Mouse (Mus musculus): ENCODE data around the gene Pdyn.

DNA sequence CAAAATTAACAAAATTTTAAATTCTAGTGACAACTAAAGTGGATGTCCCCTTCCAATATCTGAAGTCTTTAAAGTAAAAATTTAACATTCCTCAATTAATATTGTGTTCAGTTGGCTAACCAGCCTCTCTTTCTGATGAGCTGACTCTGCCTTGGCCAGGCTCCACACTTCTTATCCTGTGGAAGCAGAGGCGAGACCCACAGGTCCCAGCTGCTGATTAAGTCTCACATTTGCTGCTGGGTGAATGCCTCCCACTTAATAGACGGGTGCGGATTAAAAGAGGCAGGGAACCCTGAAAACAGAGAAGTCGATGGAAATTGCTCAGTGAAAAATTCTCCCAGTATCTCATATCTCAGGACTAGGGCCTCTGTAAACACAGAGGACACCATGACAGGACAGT lies 37.2 kb downstream of the Pdyn start:
- TF ChIP-seq CTCF (IDR thresholded peaks at IDR 0.05; ENCODE audit: extremely low read depth, insufficient read length, insufficient replicate concordance, low read depth, low read length), result no peak
- no peak for TF ChIP-seq POLR2A (IDR thresholded peaks at IDR 0.05; ENCODE audit: low read depth, low read length)

Measured in small intestine, adult 2 months (tissue).